Mouse (Mus musculus) thymus, postnatal 14 days (tissue): Measurements from ENCODE around the gene Med15.
"Not testable (repeated sequence)": the region's sequence is repeated elsewhere in the genome, so short reads cannot be mapped to it uniquely, and the experiment has no call there.

Experiments used
- DNase-seq: peaks from one replicate; pipeline ENCODE4 v3.0.0; 2021

Gene Med15

DNA sequence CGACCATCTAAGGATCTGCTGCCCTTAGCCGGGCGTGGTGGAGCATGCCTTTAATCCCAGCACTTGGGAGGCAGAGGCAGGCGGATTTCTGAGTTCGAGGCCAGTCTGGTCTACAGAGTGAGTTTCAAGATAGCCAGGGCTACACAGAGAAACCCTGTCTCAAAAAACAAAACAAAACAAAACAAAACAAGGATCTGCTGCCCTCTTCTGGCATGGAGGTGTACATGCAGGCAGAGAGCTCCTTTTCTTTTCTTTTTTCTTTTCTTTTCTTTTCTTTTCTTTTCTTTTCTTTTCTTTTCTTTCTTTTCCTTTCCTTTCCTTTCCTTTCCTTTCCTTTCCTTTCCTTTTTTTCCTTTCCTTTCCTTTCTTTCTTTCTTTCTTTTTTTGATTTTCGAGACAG lies 118.0 kb downstream of the Med15 start:
- not testable (repeated sequence) for DNase-seq

DNA sequence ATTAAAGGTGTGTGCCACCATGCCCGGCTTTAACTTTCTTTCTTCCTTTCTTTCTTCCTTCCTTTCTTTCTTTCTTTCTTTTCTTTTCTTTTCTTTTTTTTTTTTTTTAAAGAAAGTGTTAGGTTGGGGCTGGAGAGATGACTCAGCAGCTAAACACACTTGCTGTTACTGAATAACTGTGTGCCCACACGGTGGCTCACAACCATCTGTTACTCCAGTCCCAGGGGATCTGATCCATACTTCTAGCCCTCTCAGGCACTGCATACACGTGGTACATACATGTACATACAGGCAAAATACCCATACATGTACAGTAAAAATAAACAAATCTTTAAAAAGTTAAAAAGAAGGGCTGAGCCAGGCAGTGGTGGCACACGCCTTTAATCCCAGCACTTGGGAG lies 121.3 kb downstream of the Med15 start:
- no peak for DNase-seq

GRCm38 (mm10) chr16:17605684-17606083 lies 127.0 kb downstream of the Med15 start:
- DNase-seq, result no peak

DNA sequence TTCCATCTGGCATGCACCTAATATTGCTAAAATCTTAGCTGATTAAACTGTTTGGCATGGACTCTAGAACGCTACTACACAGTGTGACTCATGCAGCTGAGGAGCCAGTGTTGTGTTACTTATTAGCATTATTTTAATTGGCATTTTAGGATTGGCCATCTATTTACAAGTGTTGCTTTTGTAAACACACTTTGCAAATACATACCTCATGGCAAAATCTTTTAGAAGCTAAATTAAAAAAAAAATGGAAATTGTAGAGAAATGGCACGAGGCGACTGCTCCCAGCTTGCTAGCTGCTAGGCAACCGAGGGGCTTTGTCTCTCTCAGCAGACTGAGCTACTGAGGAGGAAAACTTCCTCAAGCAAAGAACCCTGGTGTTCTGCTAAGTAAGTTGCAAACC lies 127.8 kb downstream of the Med15 start:
- no peak for DNase-seq
